Mouse (Mus musculus) stomach, embryonic 15.5 days (tissue): ENCODE data around the gene Eef2k. TPM values are rescaled to one million over a fixed set of nuclear protein-coding genes. Genes with fewer than 3 reads are reported as not detected.
A peak's percentile ranks its signal among the peaks of the same experiment; 100 is the strongest.

Experiments used
- ATAC-seq: fragments of 200-750 bp; cut with Nextera tagmentation; 2 replicates; pipeline ENCODE4 v1.8.0; 2017; ENCODE audit warnings: low read depth, moderate number of reproducible peaks, moderate TSS enrichment; ENCODE audit not compliant: insufficient read depth, low FRiP score
- H3K27ac ChIP-seq: fragments of 300-500 bp; sonication (generic); 2 replicates; pipeline ENCODE4 v1.5.1; 2015; ENCODE audit warnings: mild to moderate bottlenecking, inconsistent platforms
- H3K27me3 ChIP-seq: fragments of 300-500 bp; sonication (generic); replicated peaks from 2 replicates; pipeline ENCODE4 v1.6.1; 2015; ENCODE audit warnings: inconsistent platforms
- H3K36me3 ChIP-seq: fragments of 300-500 bp; sonication (generic); 2 replicates; pipeline ENCODE4 v1.6.1; 2015; ENCODE audit warnings: inconsistent platforms
- H3K4me1 ChIP-seq: fragments of 300-500 bp; sonication (generic); 2 replicates; pipeline ENCODE4 v1.6.1; 2015; ENCODE audit warnings: inconsistent platforms
- H3K4me2 ChIP-seq: fragments of 300-500 bp; sonication (generic); 2 replicates; pipeline ENCODE4 v1.6.1; 2015; ENCODE audit warnings: mild to moderate bottlenecking, inconsistent platforms
- H3K4me3 ChIP-seq: fragments of 300-500 bp; sonication (generic); replicated peaks from 2 replicates; pipeline ENCODE4 v1.5.1; 2015; ENCODE audit warnings: inconsistent platforms
- H3K9ac ChIP-seq: fragments of 300-500 bp; sonication (generic); 2 replicates; pipeline ENCODE4 v1.6.1; 2015; ENCODE audit warnings: inconsistent platforms
- H3K9me3 ChIP-seq: fragments of 300-500 bp; sonication (generic); 2 replicates; pipeline ENCODE4 v1.6.1; 2016; ENCODE audit warnings: inconsistent platforms
- WGBS: fragments of 180-500 bp; shearing (Covaris S2); methylation state at CpG from one replicate; pipeline ENCODE4 v1.1.7; 2015; 5-methylcytosine and 5-hydroxymethylcytosine counted together
- polyA plus RNA-seq: library from polyadenylated mRNA; unstranded; fragments of >200 nt; fragmentation: Nextera tagmentation; extraction: Ambion mirVana; gene quantifications from 2 replicates; pipeline ENCODE4 v1.2.1, GENCODE M21; 2015

Eef2k gene
- polyA plus RNA-seq, 1 experiment from 2014 or later: 54.3 TPM

- WGBS: 82% methylated on average over 3 of the region's 3 CpGs
- no peak overlapping the region for H3K27ac ChIP-seq
Observed at GRCm38 (mm10) chr7:120848831-120849512, 6.3 kb downstream of the Eef2k start.

GRCm38 (mm10) chr7:120850165-120850564 is 7.5 kb downstream of the Eef2k start:
- no peak overlapping the region for H3K9ac ChIP-seq
- no peak overlapping the region for H3K4me2 ChIP-seq
- H3K4me1 ChIP-seq: peaks cover 13% of the 10 kb centered on the region
- 86% methylated on average over 3 of the region's 3 CpGs for WGBS
- ATAC-seq: no peak
- H3K9me3 ChIP-seq: no peaks in the 10 kb centered on the region
- H3K4me3 ChIP-seq: no peak overlapping the region
- no peak overlapping the region for H3K27ac ChIP-seq
- peaks cover 7% of the 10 kb centered on the region; the same call in 1 of the 2 replicates for H3K36me3 ChIP-seq
- no peaks in the 10 kb centered on the region for H3K27me3 ChIP-seq

More at GRCm38 (mm10) chr7:120848831-120849512, 6.3 kb downstream of the Eef2k start:
- Histone ChIP-seq H3K27me3 (no peaks in the 10 kb centered on the region), H3K9me3 (no peaks in the 10 kb centered on the region), H3K4me3 (no peak overlapping the region), H3K4me2 (no peak overlapping the region), H3K36me3 (peaks cover 7% of the 10 kb centered on the region; the same call in 1 of the 2 replicates), H3K4me1 (peaks cover 13% of the 10 kb centered on the region), H3K9ac (no peak overlapping the region)
- no peak for ATAC-seq

GRCm38 (mm10) chr7:120859854-120860253 is 17.2 kb downstream of the Eef2k start:
- Histone ChIP-seq H3K27me3 (no peaks in the 10 kb centered on the region), H3K4me1 (peaks cover 22% of the 10 kb centered on the region), H3K4me3 (no peak overlapping the region), H3K36me3 (0 out of 2 replicates have a peak, but pooled peaks cover 5% of the 10 kb centered on the region), H3K9me3 (no peaks in the 10 kb centered on the region), H3K4me2 (no peak overlapping the region), H3K27ac (no peak overlapping the region), H3K9ac (no peak overlapping the region)
- 82% methylated on average over 11 of the region's 11 CpGs for WGBS
- ATAC-seq: no peak

- Histone ChIP-seq H3K27ac (peak overlapping the region; percentile 2; the same call in 1 of the 2 replicates), H3K36me3 (0 out of 2 replicates have a peak, but pooled peaks cover 5% of the 10 kb centered on the region), H3K4me3 (no peak overlapping the region), H3K4me2 (no peak overlapping the region), H3K9me3 (no peaks in the 10 kb centered on the region), H3K4me1 (peaks cover 31% of the 10 kb centered on the region), H3K9ac (no peak overlapping the region), H3K27me3 (no peaks in the 10 kb centered on the region)
- no peak for ATAC-seq
- WGBS: 49% methylated on average over 10 of the region's 10 CpGs
Observed at GRCm38 (mm10) chr7:120860799-120861487, 18.3 kb downstream of the Eef2k start.

GRCm38 (mm10) chr7:120861488-120862047 is 18.9 kb downstream of the Eef2k start:
- peak; percentile 70; the same call in 1 of the 2 replicates for ATAC-seq
- WGBS: 44% methylated on average over 2 of the region's 2 CpGs
- Histone ChIP-seq H3K4me3 (no peak overlapping the region), H3K9ac (no peak overlapping the region), H3K4me1 (peaks cover 35% of the 10 kb centered on the region), H3K36me3 (0 out of 2 replicates have a peak, but pooled peaks cover 5% of the 10 kb centered on the region), H3K27ac (0 out of 2 replicates have a peak overlapping the region, but pooled peaks have one; percentile 17), H3K4me2 (no peak overlapping the region), H3K9me3 (no peaks in the 10 kb centered on the region), H3K27me3 (no peaks in the 10 kb centered on the region)

GRCm38 (mm10) chr7:120862196-120862595 is 19.6 kb downstream of the Eef2k start:
- Histone ChIP-seq H3K4me1 (peaks cover 36% of the 10 kb centered on the region), H3K9me3 (no peaks in the 10 kb centered on the region), H3K27me3 (no peaks in the 10 kb centered on the region), H3K4me2 (no peak overlapping the region), H3K27ac (0 out of 2 replicates have a peak overlapping the region, but pooled peaks have one; percentile 17), H3K36me3 (0 out of 2 replicates have a peak, but pooled peaks cover 5% of the 10 kb centered on the region), H3K4me3 (no peak overlapping the region), H3K9ac (no peak overlapping the region)
- ATAC-seq: no peak
- WGBS: 32% methylated on average over 3 of the region's 3 CpGs

GRCm38 (mm10) chr7:120862626-120863025 is 20.0 kb downstream of the Eef2k start:
- Histone ChIP-seq H3K36me3 (0 out of 2 replicates have a peak, but pooled peaks cover 5% of the 10 kb centered on the region), H3K4me2 (no peak overlapping the region), H3K9me3 (no peaks in the 10 kb centered on the region), H3K9ac (no peak overlapping the region), H3K4me3 (no peak overlapping the region), H3K27ac (peak overlapping the region; percentile 97; the same call in 1 of the 2 replicates), H3K4me1 (peaks cover 39% of the 10 kb centered on the region), H3K27me3 (no peaks in the 10 kb centered on the region)
- 64% methylated on average over 7 of the region's 7 CpGs for WGBS
- no peak for ATAC-seq

- 42% methylated on average over 5 of the region's 5 CpGs for WGBS
- Histone ChIP-seq H3K4me2 (no peak overlapping the region), H3K9me3 (no peaks in the 10 kb centered on the region), H3K9ac (no peak overlapping the region), H3K36me3 (0 out of 2 replicates have a peak, but pooled peaks cover 4% of the 10 kb centered on the region), H3K4me3 (no peak overlapping the region), H3K4me1 (peaks cover 46% of the 10 kb centered on the region), H3K27me3 (no peaks in the 10 kb centered on the region), H3K27ac (peak overlapping the region; percentile 97)
- ATAC-seq: no peak
Observed at GRCm38 (mm10) chr7:120863476-120863875, 20.8 kb downstream of the Eef2k start.

GRCm38 (mm10) chr7:120865100-120865499 is 22.5 kb downstream of the Eef2k start:
- no peaks in the 10 kb centered on the region for H3K36me3 ChIP-seq
- no peak overlapping the region for H3K9ac ChIP-seq
- peaks cover 58% of the 10 kb centered on the region for H3K4me1 ChIP-seq
- peak overlapping the region; percentile 97 for H3K27ac ChIP-seq
- H3K9me3 ChIP-seq: no peaks in the 10 kb centered on the region
- peak overlapping the region; percentile 36 for H3K4me2 ChIP-seq
- WGBS: 2% methylated on average over 7 of the region's 7 CpGs
- H3K27me3 ChIP-seq: no peaks in the 10 kb centered on the region
- peak; percentile 90 for ATAC-seq
- no peak overlapping the region for H3K4me3 ChIP-seq

- Histone ChIP-seq H3K27me3 (no peaks in the 10 kb centered on the region), H3K4me3 (no peak overlapping the region), H3K4me2 (no peak overlapping the region; the same call in 1 of the 2 replicates), H3K4me1 (peaks cover 65% of the 10 kb centered on the region), H3K36me3 (no peaks in the 10 kb centered on the region), H3K9ac (no peak overlapping the region), H3K27ac (peak overlapping the region; percentile 97), H3K9me3 (no peaks in the 10 kb centered on the region)
- ATAC-seq: peak; percentile 71
- 48% methylated on average over 4 of the region's 4 CpGs for WGBS
Observed at GRCm38 (mm10) chr7:120865832-120866231, 23.2 kb downstream of the Eef2k start.

- WGBS: 75% methylated on average over 2 of the region's 2 CpGs
- no peak overlapping the region for H3K9ac ChIP-seq
Observed at GRCm38 (mm10) chr7:120866684-120867083, 24.1 kb downstream of the Eef2k start.

More at GRCm38 (mm10) chr7:120866684-120867083, 24.1 kb downstream of the Eef2k start:
- Histone ChIP-seq H3K4me2 (no peak overlapping the region), H3K27ac (peak overlapping the region; percentile 97), H3K36me3 (no peaks in the 10 kb centered on the region), H3K9me3 (no peaks in the 10 kb centered on the region), H3K4me1 (peaks cover 68% of the 10 kb centered on the region), H3K27me3 (no peaks in the 10 kb centered on the region), H3K4me3 (no peak overlapping the region)
- ATAC-seq: no peak
